Mouse (Mus musculus): ENCODE measurements around the gene Adamtsl1. TPM values are rescaled to one million over a fixed set of nuclear protein-coding genes. Genes with fewer than 3 reads are reported as not detected.

Adamtsl1 gene
- not detected in 2 replicates for polyA plus RNA-seq (2012)

DNA sequence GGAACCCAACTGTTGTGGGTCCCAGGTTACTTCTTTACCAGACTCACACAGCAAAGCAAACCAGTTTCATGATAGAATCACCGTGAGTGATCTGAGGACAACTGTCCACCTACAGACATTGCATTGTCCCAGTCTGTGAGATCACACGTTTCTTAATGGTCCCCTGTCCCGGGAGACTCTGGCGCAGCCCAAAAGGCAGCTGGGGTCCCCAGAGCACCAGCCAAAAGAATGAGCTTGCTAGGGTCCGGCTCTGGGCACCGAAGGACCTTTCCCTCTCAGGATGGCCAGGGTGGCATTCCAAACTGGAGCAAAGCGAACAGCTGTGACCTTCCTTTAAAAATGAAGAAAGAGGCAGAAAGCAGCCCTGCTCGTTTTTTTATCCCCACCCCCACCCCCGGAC is at the start of gene Adamtsl1:
Adamtsl1 (plus strand) TSS at position 381 of the 400 bp plus-strand sequence.
- no peak for TF ChIP-seq GATA1 (IDR thresholded peaks at IDR 0.05; ENCODE audit: low read length)

DNA sequence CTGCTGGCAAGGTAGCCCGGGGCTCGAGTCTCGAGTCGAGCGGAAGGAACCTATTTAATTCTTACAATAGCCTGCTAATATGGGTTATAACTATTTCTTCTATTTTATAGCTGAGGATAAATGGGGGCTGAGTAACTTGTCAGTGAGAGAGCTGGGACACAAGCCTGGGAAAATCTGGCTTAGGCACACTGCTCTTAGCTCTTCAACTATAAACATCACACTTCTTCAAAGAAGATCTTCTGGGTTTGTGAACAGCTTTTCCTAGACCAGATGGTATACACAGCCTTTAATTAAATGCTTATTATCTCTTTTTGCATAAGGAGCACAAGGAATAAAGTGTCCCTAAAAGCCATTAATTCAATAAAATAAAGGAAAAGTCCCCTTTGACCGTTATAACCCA is 30.4 kb upstream of the Adamtsl1 start:
- no peak for TF ChIP-seq GATA1 (IDR thresholded peaks at IDR 0.05; ENCODE audit: low read length)

DNA sequence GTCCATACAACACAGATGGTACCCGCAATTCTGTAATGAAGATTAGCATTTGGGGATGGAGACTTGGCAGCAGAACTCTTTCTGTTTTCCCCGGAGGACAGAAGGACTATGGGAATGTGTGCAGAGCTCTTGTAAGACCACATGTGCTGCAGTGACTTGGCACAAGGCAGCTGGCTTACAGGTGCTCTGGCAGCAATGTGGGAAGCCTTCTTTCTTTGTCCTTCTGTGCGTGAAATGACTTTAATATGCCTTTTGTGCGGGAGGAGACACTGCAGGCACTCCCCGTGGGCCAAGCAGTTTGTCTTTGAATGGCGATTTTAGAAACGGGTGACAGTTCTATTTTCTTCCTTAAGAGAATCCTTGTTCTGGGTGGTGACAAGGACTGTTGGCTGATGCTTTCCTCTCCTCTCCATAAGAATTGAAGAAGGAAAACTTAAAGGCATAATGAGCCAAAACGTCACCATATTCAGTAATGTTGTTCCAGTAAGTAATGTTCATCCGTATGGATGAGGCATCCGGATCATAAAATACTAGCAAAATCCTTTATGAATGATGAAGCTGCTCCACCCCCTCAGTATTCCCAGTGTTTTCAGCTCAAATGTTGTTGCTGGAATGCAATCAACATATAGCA is 27.5 kb upstream of the Adamtsl1 start:
- TF ChIP-seq GATA1 (IDR thresholded peaks at IDR 0.05; ENCODE audit: low read length): no peak

DNA sequence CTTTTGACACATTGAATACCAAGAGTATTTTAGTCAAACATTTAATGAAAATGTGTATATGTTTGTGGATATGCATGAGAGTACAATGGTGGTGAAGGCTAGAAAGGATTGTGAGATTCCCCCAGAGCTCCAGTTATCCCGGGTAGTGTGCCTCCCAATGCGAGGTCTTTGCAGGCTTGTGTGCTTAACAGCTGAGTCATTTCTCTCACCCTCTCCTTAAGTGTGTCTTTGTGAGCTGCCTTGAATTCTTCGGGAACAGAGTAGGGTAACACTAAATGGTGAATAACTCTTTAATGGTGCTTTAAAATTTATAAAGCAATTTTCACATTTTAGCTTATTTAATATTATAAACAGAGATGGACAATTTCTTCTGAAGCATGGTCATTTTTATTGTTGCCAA is 8.3 kb upstream of the Adamtsl1 start:
- no peak for TF ChIP-seq GATA1 (IDR thresholded peaks at IDR 0.05; ENCODE audit: low read length)

DNA sequence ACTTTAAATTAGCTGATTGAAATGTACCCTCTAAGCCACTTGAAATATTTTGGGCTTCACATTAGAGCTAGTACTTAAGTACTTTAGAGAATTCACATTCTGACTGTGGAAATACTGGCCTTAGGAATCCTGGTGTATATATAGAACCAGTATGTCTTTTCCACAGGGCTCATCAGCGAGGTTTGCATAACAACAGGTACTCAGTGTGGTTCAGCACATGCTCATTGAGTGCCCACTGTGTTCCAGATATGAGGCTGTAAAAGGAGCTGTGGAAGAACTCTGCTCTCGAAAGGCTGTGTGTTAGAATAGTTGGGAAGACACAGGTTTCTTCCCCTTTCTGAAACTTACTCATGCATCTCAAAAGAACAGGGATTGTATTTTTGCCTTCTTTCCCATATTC is 7.0 kb upstream of the Adamtsl1 start:
- TF ChIP-seq GATA1 (IDR thresholded peaks at IDR 0.05; ENCODE audit: low read length): no peak

DNA sequence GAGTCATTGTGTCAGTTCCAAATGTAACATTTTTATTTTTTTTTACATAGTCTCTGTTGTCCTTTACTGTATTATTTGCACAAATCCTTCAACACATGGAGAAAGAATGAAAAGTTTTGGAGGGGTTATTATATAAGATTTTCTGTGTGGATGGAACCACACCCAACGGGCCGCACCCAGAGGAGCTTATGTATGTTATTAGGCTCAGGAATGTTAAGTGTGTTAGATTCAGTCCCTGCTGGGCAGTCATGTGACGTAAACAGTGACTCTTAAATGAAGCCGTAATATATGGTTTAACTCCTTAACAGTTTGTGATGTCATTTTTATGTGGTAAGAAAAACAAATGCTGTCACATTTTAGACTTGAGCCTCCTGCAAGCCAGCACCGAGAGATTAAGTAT is 6.5 kb upstream of the Adamtsl1 start:
- TF ChIP-seq GATA1 (IDR thresholded peaks at IDR 0.05; ENCODE audit: low read length): no peak

DNA sequence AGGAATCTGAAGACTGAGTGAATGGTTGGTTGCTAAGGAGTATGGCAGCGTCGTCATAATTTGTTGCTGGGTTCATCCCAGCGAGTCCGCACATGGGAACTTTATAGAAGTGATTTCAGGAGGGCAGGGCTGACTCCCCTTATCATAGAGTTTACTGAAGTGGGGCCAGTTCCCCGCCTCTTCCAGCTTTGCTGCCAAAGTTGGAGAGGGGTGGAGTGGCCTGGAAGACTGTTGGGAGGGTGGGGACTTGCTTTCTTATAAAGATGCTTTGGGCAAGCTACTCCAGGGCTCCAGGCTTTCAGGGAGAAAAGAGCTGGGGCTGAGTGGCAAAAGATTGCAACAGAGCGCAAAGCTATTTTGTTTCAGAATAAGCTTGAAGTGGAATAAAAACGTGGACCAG is 684 bp upstream of the Adamtsl1 start:
- TF ChIP-seq GATA1 (IDR thresholded peaks at IDR 0.05; ENCODE audit: low read length): no peak

DNA sequence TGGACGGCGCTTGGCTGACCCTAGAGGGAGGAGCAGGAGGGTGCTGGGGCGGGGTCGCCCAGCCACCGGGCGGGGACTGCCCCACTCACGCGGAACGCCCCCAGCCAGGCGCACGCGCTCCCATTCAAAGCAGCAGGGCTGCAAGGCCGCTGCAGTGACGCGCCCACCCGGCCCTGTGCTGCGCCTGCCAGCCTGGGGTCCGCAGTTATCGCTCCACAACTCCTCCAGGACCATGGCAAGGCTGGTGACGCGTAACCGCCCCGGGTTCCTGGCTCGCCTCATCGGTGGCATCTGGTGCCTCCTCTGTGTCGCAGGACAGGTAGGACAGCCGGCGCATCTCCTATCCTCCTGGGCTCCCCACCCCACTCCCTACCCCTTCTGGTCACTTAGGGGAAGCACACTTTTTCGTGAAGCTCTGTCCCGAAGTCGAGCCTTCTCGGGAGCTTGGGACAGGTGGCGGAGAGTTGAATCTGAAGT is 271 bp downstream of the Adamtsl1 start:
- no peak for TF ChIP-seq GATA1 (IDR thresholded peaks at IDR 0.05; ENCODE audit: low read length)

DNA sequence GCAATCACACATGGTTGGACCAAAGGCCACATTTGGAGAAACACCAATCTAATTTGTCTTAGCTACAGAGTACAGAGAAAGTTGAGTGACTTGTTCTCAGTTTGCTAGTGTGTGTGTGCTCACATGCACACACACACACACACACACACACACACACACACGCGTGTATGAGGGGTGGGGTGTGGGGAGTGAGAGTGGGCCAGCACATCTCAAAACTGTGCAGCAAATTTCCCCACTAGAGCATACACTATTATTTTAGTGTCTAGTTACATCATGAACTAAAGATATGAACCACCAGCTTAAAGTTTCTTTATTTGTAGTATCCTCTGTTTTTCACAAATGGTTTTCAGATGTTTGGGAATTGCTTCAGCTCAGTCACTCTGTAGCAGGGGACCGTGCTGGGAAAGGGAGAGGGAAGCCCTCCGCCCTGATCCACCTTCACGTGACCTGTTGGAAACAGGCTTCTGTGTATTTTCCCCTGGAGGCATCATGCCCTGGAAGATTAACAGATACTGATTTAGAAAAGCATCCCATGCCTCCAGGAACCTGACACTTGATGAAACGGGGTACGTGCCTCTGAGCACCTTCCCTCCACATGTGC is 13.1 kb downstream of the Adamtsl1 start:
- no peak for TF ChIP-seq GATA1 (IDR thresholded peaks at IDR 0.05; ENCODE audit: low read length)

DNA sequence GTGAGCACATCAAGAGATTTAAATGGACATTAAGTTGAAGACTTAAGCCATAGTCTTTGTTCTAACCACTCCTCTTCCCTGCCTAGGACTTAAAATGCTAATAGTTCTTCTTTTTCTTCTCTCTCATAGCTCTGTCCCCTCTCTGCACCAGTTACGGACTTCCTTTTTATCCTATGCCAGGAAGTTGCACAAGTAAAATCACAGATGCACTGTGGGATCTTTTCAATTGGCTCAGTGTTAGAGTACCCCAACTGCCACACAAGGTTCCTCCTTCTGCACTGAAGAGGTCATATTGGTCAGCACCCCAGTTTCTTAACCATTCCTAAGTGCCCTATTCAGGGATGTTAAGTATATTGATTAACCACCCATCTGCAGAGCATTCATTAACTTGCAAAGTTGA is 15.9 kb downstream of the Adamtsl1 start:
- TF ChIP-seq GATA1 (IDR thresholded peaks at IDR 0.05; ENCODE audit: low read length): no peak

DNA sequence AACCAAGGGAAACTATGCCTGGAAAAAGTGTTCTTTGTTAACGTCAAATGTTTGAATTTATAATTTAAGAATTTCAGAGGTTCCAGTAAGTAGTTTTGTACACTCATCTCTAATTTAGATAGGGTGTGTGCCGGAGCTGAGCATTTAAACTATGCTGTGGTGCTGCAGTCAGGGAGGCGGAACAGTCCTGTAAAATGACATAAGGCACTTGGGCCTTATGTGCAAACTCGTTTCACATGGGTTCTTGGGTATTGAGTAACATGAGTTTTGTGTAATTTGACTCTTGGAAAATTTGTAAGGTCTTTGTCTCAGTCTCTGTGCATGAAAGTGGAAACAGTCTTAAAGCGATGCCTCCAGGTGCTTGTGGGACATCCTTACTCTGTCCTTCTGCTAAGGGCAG is 25.7 kb downstream of the Adamtsl1 start:
- TF ChIP-seq GATA1 (IDR thresholded peaks at IDR 0.05; ENCODE audit: low read length): no peak

DNA sequence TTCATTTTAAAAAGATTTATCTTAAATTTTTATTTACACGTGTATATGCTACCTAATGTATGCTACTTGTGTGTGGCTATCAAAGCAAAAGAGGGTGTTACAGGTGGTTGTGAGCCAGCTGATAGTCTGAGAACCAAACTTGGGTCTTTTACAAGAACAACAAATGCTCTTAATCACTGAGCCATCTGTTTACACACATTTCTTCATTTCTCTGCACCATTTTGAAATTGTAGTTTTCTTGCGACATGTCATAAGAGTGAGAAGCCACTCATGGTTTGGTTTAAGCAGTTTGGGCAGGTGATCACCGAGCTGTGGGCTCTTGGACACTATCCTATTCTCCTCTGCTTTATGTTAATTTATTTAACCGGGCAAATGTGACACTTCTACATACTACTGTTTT is 29.2 kb downstream of the Adamtsl1 start:
- TF ChIP-seq GATA1 (IDR thresholded peaks at IDR 0.05; ENCODE audit: low read length): no peak

DNA sequence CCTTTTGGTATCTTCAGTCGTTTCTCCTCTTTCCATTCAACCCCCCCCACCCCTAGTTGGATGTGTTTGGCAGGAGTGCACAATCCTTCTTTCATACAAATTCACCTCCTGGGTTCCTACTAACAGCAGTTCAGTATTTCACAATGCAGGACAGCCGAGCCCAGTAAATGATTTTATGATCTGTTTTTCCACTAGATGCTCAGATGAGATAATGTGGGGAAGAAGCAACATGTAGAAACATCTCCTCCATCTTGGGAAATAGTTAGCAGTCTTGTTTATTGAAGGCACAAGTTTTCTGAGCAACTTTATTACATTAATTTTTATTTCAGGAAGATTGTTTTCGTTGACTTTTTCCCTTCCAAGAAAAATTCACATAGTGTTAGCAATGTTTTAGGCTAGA is 40.7 kb downstream of the Adamtsl1 start:
- TF ChIP-seq GATA1 (IDR thresholded peaks at IDR 0.05; ENCODE audit: low read length): no peak

DNA sequence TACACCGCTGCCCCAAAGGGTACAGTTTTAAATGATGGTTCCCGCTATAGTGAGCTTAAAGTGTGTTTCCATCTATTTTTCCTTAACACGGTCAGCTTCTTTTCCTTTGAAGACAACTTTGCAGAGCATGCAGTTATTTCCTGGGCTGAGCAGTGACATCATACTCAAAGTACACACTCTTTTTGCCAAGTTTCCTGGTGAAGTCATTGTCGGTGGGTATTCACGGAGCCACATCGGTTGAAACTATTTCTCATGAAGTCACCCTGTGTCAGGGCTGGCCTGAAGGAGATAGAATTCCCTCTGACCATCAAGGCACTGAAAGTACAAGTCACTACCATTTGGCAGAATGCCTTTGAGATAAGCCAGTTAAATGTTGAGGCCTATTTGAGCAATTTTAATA is 45.8 kb downstream of the Adamtsl1 start:
- TF ChIP-seq GATA1 (IDR thresholded peaks at IDR 0.05; ENCODE audit: low read length): no peak

DNA sequence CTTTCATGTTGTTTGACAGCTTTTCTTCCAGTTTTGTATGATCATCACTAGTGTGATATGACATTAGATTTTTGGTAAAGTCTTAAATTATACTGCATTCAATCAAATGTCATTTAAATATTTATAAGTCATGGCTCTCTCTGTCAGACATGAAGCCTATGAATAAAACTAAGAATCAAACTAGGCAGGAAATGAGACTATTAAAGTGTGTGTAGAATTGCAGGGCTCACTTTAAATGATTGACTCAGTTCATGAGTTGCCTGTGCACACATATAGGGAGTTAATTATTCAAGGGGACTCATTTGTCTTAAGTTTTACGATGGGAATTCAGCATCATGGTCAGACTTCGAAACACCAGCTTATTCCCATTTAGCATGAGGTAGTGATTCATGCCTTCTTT is 71.5 kb downstream of the Adamtsl1 start:
- TF ChIP-seq GATA1 (IDR thresholded peaks at IDR 0.05; ENCODE audit: low read length): no peak

DNA sequence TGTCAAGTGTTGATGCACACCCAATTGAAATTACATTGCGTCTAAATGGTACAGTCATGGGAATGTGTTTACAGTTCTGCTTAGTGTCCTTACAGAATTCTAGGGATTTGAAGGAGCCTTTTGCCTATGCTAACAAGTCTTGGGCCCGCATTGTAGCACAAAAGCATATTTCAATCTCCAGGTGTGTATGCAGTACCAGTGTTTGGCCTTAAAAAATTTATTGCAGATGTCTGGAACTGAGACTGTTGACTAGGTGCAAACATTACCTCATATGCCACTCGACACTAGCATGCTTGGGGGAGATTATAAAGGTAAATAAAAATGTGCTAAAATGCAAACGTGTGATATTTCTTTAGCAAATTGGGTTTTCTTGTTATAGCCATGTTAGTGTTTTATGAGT is 75.0 kb downstream of the Adamtsl1 start:
- no peak for TF ChIP-seq GATA1 (IDR thresholded peaks at IDR 0.05; ENCODE audit: low read length)

DNA sequence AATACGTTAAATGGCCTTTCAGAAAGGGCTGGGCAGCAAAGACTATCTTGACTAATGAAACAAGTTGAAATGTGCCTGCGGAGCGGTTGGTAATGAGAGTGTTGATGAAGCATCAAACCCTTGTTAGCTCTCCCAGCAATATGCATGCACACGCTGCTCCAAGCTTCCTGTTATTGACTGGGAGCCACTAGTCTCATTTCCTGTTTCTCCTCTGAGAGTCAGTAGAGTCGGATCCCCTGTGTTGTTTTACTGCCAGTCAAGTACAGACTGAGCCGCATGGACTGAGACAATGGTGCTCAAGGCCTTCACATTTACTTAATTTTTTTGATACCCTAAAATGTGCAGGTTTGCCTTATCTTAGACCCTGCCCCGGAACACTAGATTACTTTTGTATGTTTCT is 77.1 kb downstream of the Adamtsl1 start:
- no peak for TF ChIP-seq GATA1 (IDR thresholded peaks at IDR 0.05; ENCODE audit: low read length)
